Mouse (Mus musculus) forebrain, embryonic 14.5 days (tissue): ENCODE measurements around the gene Pakap. TPM values are rescaled to one million over a fixed set of nuclear protein-coding genes. Genes with fewer than 3 reads are reported as not detected.

Experiments
- ATAC-seq: fragments of 200-750 bp; cut with Nextera tagmentation; 2 replicates; pipeline ENCODE4 v1.8.0; 2017; ENCODE audit warnings: mild to moderate bottlenecking, moderate library complexity
- DNase-seq: peaks from one replicate; pipeline ENCODE4 v3.0.0-alpha.2; 2015; ENCODE audit warnings: low spot score
- H3K27ac ChIP-seq: fragments of 300-500 bp; sonication (generic); 2 replicates; pipeline ENCODE4 v1.5.1; 2014; ENCODE audit warnings: low read depth, mild to moderate bottlenecking, control low read depth, low read length, moderate library complexity
- H3K27me3 ChIP-seq: fragments of 300-500 bp; sonication (generic); replicated peaks from 2 replicates; pipeline ENCODE4 v1.6.1; 2014; ENCODE audit warnings: low read length, control low read depth, mixed read lengths; ENCODE audit not compliant: control insufficient read depth, insufficient read depth
- H3K36me3 ChIP-seq: fragments of 300-500 bp; sonication (generic); 2 replicates; pipeline ENCODE4 v1.6.1; 2014; ENCODE audit warnings: low read length, control low read depth; ENCODE audit not compliant: control insufficient read depth, insufficient read depth
- H3K4me1 ChIP-seq: fragments of 300-500 bp; sonication (generic); 2 replicates; pipeline ENCODE4 v1.6.1; 2014; ENCODE audit warnings: antibody characterized with exemption, low read length, control low read depth; ENCODE audit not compliant: control insufficient read depth, insufficient read depth
- H3K4me2 ChIP-seq: fragments of 300-500 bp; sonication (generic); 2 replicates; pipeline ENCODE4 v1.6.1; 2014; ENCODE audit warnings: mild to moderate bottlenecking, control low read depth, low read length
- H3K4me3 ChIP-seq: fragments of 300-500 bp; sonication (generic); 2 replicates; pipeline ENCODE4 v1.5.1; 2014; ENCODE audit warnings: low read depth, low read length, control low read depth
- H3K9ac ChIP-seq: fragments of 300-500 bp; sonication (generic); 2 replicates; pipeline ENCODE4 v1.6.1; 2014; ENCODE audit warnings: mild to moderate bottlenecking, low read length, control low read depth, moderate library complexity
- H3K9me3 ChIP-seq: fragments of 300-500 bp; sonication (generic); replicated peaks from 2 replicates; pipeline ENCODE4 v1.6.1; 2016; ENCODE audit warnings: low read length, control low read depth, mixed read lengths; ENCODE audit not compliant: control insufficient read depth
- WGBS: fragments of 180-500 bp; shearing (Covaris S2); extraction: QIAGEN DNeasy Blood & Tissue Kit; methylation state at CpG from one replicate; pipeline ENCODE4 v1.1.7; 2014; 5-methylcytosine and 5-hydroxymethylcytosine counted together
- polyA plus RNA-seq: library from polyadenylated mRNA; unstranded; fragments of >200 nt; fragmentation: Nextera tagmentation; extraction: Ambion mirVana; gene quantifications from 2 replicates; pipeline ENCODE4 v1.2.1, GENCODE M21; 2014

The Pakap gene
- polyA plus RNA-seq, 1 experiment from 2014 or later, result 4.1 TPM

- no peak overlapping the region for H3K4me2 ChIP-seq
- no peaks in the 10 kb centered on the region for H3K9me3 ChIP-seq
- DNase-seq, result no peak
- ATAC-seq, result no peak
- 81% methylated on average over 11 of the region's 11 CpGs for WGBS
- no peak overlapping the region for H3K9ac ChIP-seq
- no peak overlapping the region for H3K27ac ChIP-seq
- no peak overlapping the region for H3K4me3 ChIP-seq
- H3K4me1 ChIP-seq, result no peaks in the 10 kb centered on the region
- no peaks in the 10 kb centered on the region for H3K27me3 ChIP-seq
- H3K36me3 ChIP-seq, result no peaks in the 10 kb centered on the region
Measured at GRCm38 (mm10) chr4:57757997-57758396, 190.0 kb downstream of the Pakap start.

DNA sequence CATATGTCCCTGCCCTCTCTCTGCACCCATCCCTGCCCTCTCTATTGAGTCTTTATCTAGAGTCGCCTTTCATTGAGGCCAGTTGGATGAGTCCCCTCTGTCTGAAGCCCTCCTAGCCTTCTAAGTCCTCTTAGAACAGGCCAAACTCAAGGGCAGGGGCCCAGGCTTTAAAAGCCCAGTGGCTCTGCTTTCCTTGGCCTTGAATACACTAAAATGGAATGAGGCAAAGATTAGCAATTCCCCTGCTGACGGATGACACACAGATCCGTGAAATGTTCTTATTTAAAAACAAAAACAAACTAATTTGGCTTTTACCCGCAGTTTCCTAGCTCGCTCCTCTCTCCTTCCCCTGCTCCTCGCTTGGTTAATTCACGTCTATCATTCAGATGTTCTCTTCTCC, 194.4 kb downstream of the Pakap start:
- H3K27ac ChIP-seq, result no peak overlapping the region
- ATAC-seq, result no peak
- no peak overlapping the region for H3K9ac ChIP-seq
- H3K27me3 ChIP-seq, result no peaks in the 10 kb centered on the region
- H3K4me3 ChIP-seq, result no peak overlapping the region
- H3K4me1 ChIP-seq, result no peaks in the 10 kb centered on the region
- WGBS, result 68% methylated on average over 7 of the region's 7 CpGs
- H3K36me3 ChIP-seq, result no peaks in the 10 kb centered on the region
- no peaks in the 10 kb centered on the region for H3K9me3 ChIP-seq
- no peak for DNase-seq
- no peak overlapping the region for H3K4me2 ChIP-seq

DNA sequence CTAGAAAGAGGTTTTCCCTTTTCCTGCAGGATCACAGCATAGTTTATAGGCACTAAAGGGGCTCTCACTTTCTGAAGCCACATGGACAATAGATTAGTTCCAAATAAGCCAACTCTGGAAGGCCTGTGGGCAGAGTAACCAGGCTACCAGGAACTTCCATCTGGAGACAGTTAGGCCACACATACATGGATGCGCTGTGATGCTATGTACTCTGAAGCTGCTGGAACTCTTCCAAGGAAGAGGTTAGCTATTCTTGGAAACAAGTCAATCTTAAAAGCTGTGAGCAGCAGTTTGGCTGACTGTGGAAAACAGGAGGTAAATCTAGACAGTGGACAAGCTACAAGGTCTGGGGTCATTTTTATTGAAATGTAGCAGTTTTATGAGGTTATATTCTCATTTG, 196.4 kb downstream of the Pakap start:
- DNase-seq (peak; percentile 43), ATAC-seq (no peak)
- 54% methylated on average over 1 of the region's 1 CpGs for WGBS
- no peak overlapping the region for H3K4me2 ChIP-seq
- H3K9ac ChIP-seq, result no peak overlapping the region
- no peaks in the 10 kb centered on the region for H3K4me1 ChIP-seq
- no peak overlapping the region for H3K4me3 ChIP-seq
- no peak overlapping the region for H3K27ac ChIP-seq
- no peaks in the 10 kb centered on the region for H3K36me3 ChIP-seq
- H3K27me3 ChIP-seq, result no peaks in the 10 kb centered on the region
- no peaks in the 10 kb centered on the region for H3K9me3 ChIP-seq

GRCm38 (mm10) chr4:57764926-57765325, 196.9 kb downstream of the Pakap start:
- Histone ChIP-seq H3K27ac (no peak overlapping the region), H3K36me3 (no peaks in the 10 kb centered on the region), H3K4me3 (no peak overlapping the region), H3K4me2 (no peak overlapping the region), H3K9me3 (no peaks in the 10 kb centered on the region), H3K9ac (no peak overlapping the region), H3K4me1 (no peaks in the 10 kb centered on the region), H3K27me3 (no peaks in the 10 kb centered on the region)
- no peak for ATAC-seq
- 91% methylated on average over 1 of the region's 1 CpGs for WGBS
- DNase-seq, result no peak

- DNase-seq (no peak), ATAC-seq (no peak)
- Histone ChIP-seq H3K9ac (no peak overlapping the region), H3K9me3 (no peaks in the 10 kb centered on the region), H3K36me3 (no peaks in the 10 kb centered on the region), H3K4me1 (no peaks in the 10 kb centered on the region), H3K27ac (no peak overlapping the region), H3K27me3 (no peaks in the 10 kb centered on the region), H3K4me2 (no peak overlapping the region), H3K4me3 (no peak overlapping the region)
- 19% methylated on average over 4 of the region's 4 CpGs for WGBS
Measured at GRCm38 (mm10) chr4:57765806-57766205, 197.8 kb downstream of the Pakap start.

DNA sequence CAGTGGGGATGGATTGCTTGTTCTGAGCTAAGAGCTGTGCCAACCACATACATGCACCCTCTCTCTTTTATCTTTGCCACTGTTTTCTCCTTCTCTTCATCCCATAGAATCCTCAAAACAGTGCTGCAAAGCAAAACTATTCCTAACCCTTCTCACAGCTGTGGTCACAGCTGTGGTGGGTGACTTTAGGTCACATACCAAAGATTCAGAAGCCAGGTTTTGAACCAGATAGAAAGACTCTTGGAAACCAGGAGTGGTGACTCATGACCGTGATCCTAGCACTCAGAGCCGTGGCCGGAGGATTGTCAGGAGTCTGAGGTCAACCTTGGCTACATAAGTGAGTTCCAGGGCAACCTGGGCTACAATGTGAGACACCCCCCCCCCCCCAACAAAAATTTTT, 201.0 kb downstream of the Pakap start:
- Histone ChIP-seq H3K4me2 (no peak overlapping the region), H3K36me3 (no peaks in the 10 kb centered on the region), H3K27ac (no peak overlapping the region), H3K4me3 (no peak overlapping the region), H3K4me1 (no peaks in the 10 kb centered on the region), H3K27me3 (no peaks in the 10 kb centered on the region), H3K9me3 (no peaks in the 10 kb centered on the region), H3K9ac (no peak overlapping the region)
- no peak for DNase-seq
- no peak for ATAC-seq
- WGBS, result 95% methylated on average over 3 of the region's 3 CpGs

- H3K4me3 ChIP-seq, result no peak overlapping the region
- H3K4me2 ChIP-seq, result no peak overlapping the region
- H3K9me3 ChIP-seq, result no peaks in the 10 kb centered on the region
- no peak for ATAC-seq
- H3K4me1 ChIP-seq, result no peaks in the 10 kb centered on the region
- no peaks in the 10 kb centered on the region for H3K27me3 ChIP-seq
- 64% methylated on average over 4 of the region's 4 CpGs for WGBS
- no peak for DNase-seq
- no peak overlapping the region for H3K27ac ChIP-seq
- no peaks in the 10 kb centered on the region for H3K36me3 ChIP-seq
- no peak overlapping the region for H3K9ac ChIP-seq
Measured at GRCm38 (mm10) chr4:57770185-57770823, 202.3 kb downstream of the Pakap start.

GRCm38 (mm10) chr4:57771558-57772219, 203.7 kb downstream of the Pakap start:
- DNase-seq (no peak), ATAC-seq (no peak)
- no peak overlapping the region for H3K9ac ChIP-seq
- no peaks in the 10 kb centered on the region for H3K4me1 ChIP-seq
- H3K27me3 ChIP-seq, result no peaks in the 10 kb centered on the region
- H3K4me2 ChIP-seq, result no peak overlapping the region
- 92% methylated on average over 2 of the region's 2 CpGs for WGBS
- no peaks in the 10 kb centered on the region for H3K9me3 ChIP-seq
- no peaks in the 10 kb centered on the region for H3K36me3 ChIP-seq
- no peak overlapping the region for H3K4me3 ChIP-seq
- H3K27ac ChIP-seq, result no peak overlapping the region

DNA sequence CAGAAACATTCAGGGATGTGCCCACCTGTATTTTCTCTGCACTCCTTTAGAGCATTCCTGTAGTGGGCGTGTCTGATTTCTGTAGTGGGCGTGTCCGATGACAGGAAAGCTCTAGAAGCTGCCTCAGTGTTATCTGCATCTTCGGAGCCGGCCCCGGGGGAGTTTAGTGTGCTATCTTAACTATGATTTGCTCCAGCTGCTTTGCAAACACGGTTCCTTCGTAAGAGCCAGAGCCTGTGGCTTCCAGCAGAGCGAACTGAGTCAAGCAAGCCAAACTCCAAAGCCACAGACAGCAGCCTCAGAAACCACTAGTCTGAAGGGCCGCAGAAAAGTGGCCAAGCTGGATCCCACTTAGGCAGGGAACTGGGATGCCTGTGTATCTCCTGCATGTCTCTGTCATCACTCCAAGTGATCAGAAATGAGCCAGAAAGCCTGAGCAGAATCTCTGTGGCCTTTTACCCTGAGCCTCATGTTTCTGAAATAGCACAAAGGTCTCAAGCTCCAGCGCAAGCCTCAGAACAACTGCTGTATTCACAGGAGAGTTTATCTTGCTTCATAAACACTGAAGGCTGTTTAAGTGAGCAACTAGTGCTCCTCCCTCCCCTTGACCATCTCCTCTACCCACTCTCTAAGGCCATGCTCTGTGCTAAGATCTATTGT, 205.0 kb downstream of the Pakap start:
- Histone ChIP-seq H3K9me3 (no peaks in the 10 kb centered on the region), H3K9ac (no peak overlapping the region), H3K4me1 (no peaks in the 10 kb centered on the region), H3K4me2 (no peak overlapping the region), H3K27me3 (no peaks in the 10 kb centered on the region), H3K4me3 (no peak overlapping the region), H3K27ac (no peak overlapping the region), H3K36me3 (no peaks in the 10 kb centered on the region)
- DNase-seq, result no peak
- no peak for ATAC-seq
- 64% methylated on average over 11 of the region's 11 CpGs for WGBS
